Mouse (Mus musculus) forebrain, postnatal 0 days (tissue): Measurements from ENCODE around the gene Lrr1. TPM values are rescaled to one million over a fixed set of nuclear protein-coding genes. Genes with fewer than 3 reads are reported as not detected.

Experiments
- ATAC-seq: fragments of 200-750 bp; cut with Nextera tagmentation; 2 replicates; pipeline ENCODE4 v1.8.0; 2017; ENCODE audit warnings: mild to moderate bottlenecking, moderate library complexity
- DNase-seq: peaks from one replicate; pipeline ENCODE4 v3.0.0-alpha.2; 2015
- H3K27ac ChIP-seq: fragments of 300-500 bp; sonication (generic); 2 replicates; pipeline ENCODE4 v1.5.1; 2014; ENCODE audit warnings: low read depth, mild to moderate bottlenecking, antibody characterized with exemption, low read length, moderate library complexity, mixed read lengths
- H3K27me3 ChIP-seq: fragments of 300-500 bp; sonication (generic); 2 replicates; pipeline ENCODE4 v1.6.1; 2014; ENCODE audit warnings: mild to moderate bottlenecking, low read length, mixed read lengths; ENCODE audit not compliant: insufficient read depth
- H3K36me3 ChIP-seq: fragments of 300-500 bp; sonication (generic); 2 replicates; pipeline ENCODE4 v1.6.1; 2014; ENCODE audit warnings: mild to moderate bottlenecking, moderate library complexity; ENCODE audit not compliant: insufficient read depth
- H3K4me1 ChIP-seq: fragments of 300-500 bp; sonication (generic); 2 replicates; pipeline ENCODE4 v1.6.1; 2014; ENCODE audit warnings: antibody characterized with exemption; ENCODE audit not compliant: insufficient read depth
- H3K4me2 ChIP-seq: fragments of 300-500 bp; sonication (generic); 2 replicates; pipeline ENCODE4 v1.6.1; 2014; ENCODE audit warnings: low read depth, mild to moderate bottlenecking, moderate library complexity
- H3K4me3 ChIP-seq: fragments of 300-500 bp; sonication (generic); 2 replicates; pipeline ENCODE4 v1.5.1; 2014; ENCODE audit warnings: low read depth, low read length, mixed read lengths
- H3K9ac ChIP-seq: fragments of 300-500 bp; sonication (generic); 2 replicates; pipeline ENCODE4 v1.6.1; 2014; ENCODE audit warnings: mild to moderate bottlenecking
- H3K9me3 ChIP-seq: fragments of 300-500 bp; sonication (generic); 2 replicates; pipeline ENCODE4 v1.6.1; 2016; ENCODE audit warnings: low read length
- CTCF ChIP-seq: sonication (generic); IDR thresholded peaks from 2 replicates; pipeline ENCODE4 v1.5.1; 2016; ENCODE audit warnings: antibody characterized with exemption, control low read depth, low read depth
- WGBS: fragments of 180-500 bp; shearing (Covaris S2); extraction: QIAGEN DNeasy Blood & Tissue Kit; methylation state at CpG from one replicate; pipeline ENCODE4 v1.1.7; 2014; 5-methylcytosine and 5-hydroxymethylcytosine counted together
- polyA plus RNA-seq: library from polyadenylated mRNA; unstranded; fragments of >200 nt; fragmentation: Nextera tagmentation; extraction: Ambion mirVana; gene quantifications from 2 replicates; pipeline ENCODE4 v1.2.1, GENCODE M21; 2015
- total RNA-seq: library from RNA; depleted of rRNA; stranded (reverse); fragments of >200 nt; gene quantifications from 2 replicates; pipeline ENCODE4 v1.2.3, GENCODE M21; 2014

Lrr1 gene
- total and polyA plus RNA-seq, 2 experiments from 2014 or later, result 0.71 to 2.3 TPM

- no peak for ATAC-seq
- TF ChIP-seq CTCF, result no peak
These were observed 13.2 kb downstream of the Lrr1 start for GRCm38 (mm10) chr12:69181800-69182199.

GRCm38 (mm10) chr12:69183583-69184308 is 15.1 kb downstream of the Lrr1 start, which contains the start of the genes Rpl36al and Mgat2:
Gene Rpl36al (minus strand): TSS chr12:69184083.
Gene Mgat2 (plus strand): TSS chr12:69184157.
- WGBS, result under 1% methylated on average over 84 of the region's 84 CpGs
- peak within 1 kb of the TSS; percentile 86 for H3K4me3 ChIP-seq
- peak; percentile 99 for DNase-seq
- peak within 1 kb of the TSS; percentile 94 for H3K4me2 ChIP-seq
- H3K27me3 ChIP-seq, result no peaks in the 10 kb centered on the region
- H3K9me3 ChIP-seq, result no peaks in the 10 kb centered on the region
- peak within 1 kb of the TSS; percentile 96 for H3K27ac ChIP-seq
- no peak for TF ChIP-seq CTCF
- peaks cover 6% of the 10 kb centered on the region; the same call in 1 of the 2 replicates for H3K36me3 ChIP-seq
- peaks cover 14% of the 10 kb centered on the region for H3K4me1 ChIP-seq
- ATAC-seq, result peak; percentile 99
- peak within 1 kb of the TSS; percentile 90 for H3K9ac ChIP-seq

More at GRCm38 (mm10) chr12:69181800-69182199, 13.2 kb downstream of the Lrr1 start:
- Histone ChIP-seq H3K27ac (no peak overlapping the region), H3K9ac (no peak overlapping the region), H3K4me3 (no peak overlapping the region), H3K9me3 (no peaks in the 10 kb centered on the region), H3K36me3 (0 out of 2 replicates have a peak, but pooled peaks cover 2% of the 10 kb centered on the region), H3K27me3 (no peaks in the 10 kb centered on the region), H3K4me1 (peaks cover 10% of the 10 kb centered on the region), H3K4me2 (no peak overlapping the region)
- no peak for DNase-seq
- 83% methylated on average over 4 of the region's 4 CpGs for WGBS

GRCm38 (mm10) chr12:69184342-69185295 is 16.0 kb downstream of the Lrr1 start:
- Histone ChIP-seq H3K27ac (peak overlapping the region; percentile 96), H3K4me1 (peaks cover 14% of the 10 kb centered on the region), H3K9ac (peak overlapping the region; percentile 90), H3K27me3 (no peaks in the 10 kb centered on the region), H3K36me3 (peaks cover 6% of the 10 kb centered on the region; the same call in 1 of the 2 replicates), H3K9me3 (no peaks in the 10 kb centered on the region), H3K4me3 (peak overlapping the region; percentile 86), H3K4me2 (peak overlapping the region; percentile 94)
- 0 out of 2 replicates have a peak, but pooled peaks have one; percentile 2 for TF ChIP-seq CTCF
- ATAC-seq, result peak; percentile 62
- 5% methylated on average over 86 of the region's 86 CpGs for WGBS
- no peak for DNase-seq

- H3K9ac ChIP-seq, result peak overlapping the region; percentile 90; the same call in 1 of the 2 replicates
- peak overlapping the region; percentile 86 for H3K4me3 ChIP-seq
- ATAC-seq, result no peak
- no peaks in the 10 kb centered on the region for H3K9me3 ChIP-seq
- peak overlapping the region; percentile 94 for H3K4me2 ChIP-seq
- H3K4me1 ChIP-seq, result peaks cover 14% of the 10 kb centered on the region
- DNase-seq, result no peak
- no peaks in the 10 kb centered on the region for H3K27me3 ChIP-seq
- TF ChIP-seq CTCF, result no peak
- no peak overlapping the region for H3K27ac ChIP-seq
- WGBS, result 75% methylated on average over 7 of the region's 7 CpGs
- H3K36me3 ChIP-seq, result peaks cover 6% of the 10 kb centered on the region; the same call in 1 of the 2 replicates
These were observed 16.8 kb downstream of the Lrr1 start for GRCm38 (mm10) chr12:69185371-69185770.

- DNase-seq (no peak), ATAC-seq (no peak)
- no peak for TF ChIP-seq CTCF
- Histone ChIP-seq H3K27ac (no peak overlapping the region), H3K9ac (no peak overlapping the region), H3K36me3 (peaks cover 6% of the 10 kb centered on the region; the same call in 1 of the 2 replicates), H3K4me1 (peaks cover 14% of the 10 kb centered on the region), H3K4me3 (0 out of 2 replicates have a peak overlapping the region, but pooled peaks have one; percentile 5), H3K9me3 (no peaks in the 10 kb centered on the region), H3K27me3 (no peaks in the 10 kb centered on the region), H3K4me2 (no peak overlapping the region)
- WGBS, result 58% methylated on average over 5 of the region's 5 CpGs
These were observed 18.3 kb downstream of the Lrr1 start for GRCm38 (mm10) chr12:69186811-69187471.

GRCm38 (mm10) chr12:69190074-69190473 is 21.5 kb downstream of the Lrr1 start:
- Histone ChIP-seq H3K4me3 (no peak overlapping the region), H3K27ac (no peak overlapping the region), H3K9me3 (no peaks in the 10 kb centered on the region), H3K36me3 (peaks cover 4% of the 10 kb centered on the region; the same call in 1 of the 2 replicates), H3K27me3 (no peaks in the 10 kb centered on the region), H3K4me1 (peaks cover 13% of the 10 kb centered on the region), H3K9ac (no peak overlapping the region), H3K4me2 (no peak overlapping the region)
- no peak for DNase-seq
- TF ChIP-seq CTCF, result no peak
- WGBS, result 89% methylated on average over 9 of the region's 9 CpGs
- ATAC-seq, result no peak
